Mouse (Mus musculus) granulocyte monocyte progenitor cell, adult 5-6 weeks (primary cell): Measurements from ENCODE around the gene Taf3. TPM values are rescaled to one million over a fixed set of nuclear protein-coding genes. Genes with fewer than 3 reads are reported as not detected.
A peak's percentile ranks its signal among the peaks of the same experiment; 100 is the strongest.

Experiments used
- ATAC-seq: replicated peaks from 2 replicates; pipeline ENCODE4 v1.8.0; 2016; ENCODE audit warnings: mild to moderate bottlenecking, moderate TSS enrichment, inconsistent platforms; ENCODE audit not compliant: poor library complexity, severe bottlenecking
- total RNA-seq, 2 experiments: library from RNA; stranded (forward) in 1 of 2; stranded (reverse) in 1 of 2; fragments of 200-712, 200-1000 nt in 1 of 2; fragments of >200 nt in 1 of 2; fragmentation: Nextera tagmentation in 1 of 2; gene quantifications; 2 replicates each; pipeline ENCODE4 v1.2.3; 2014 to 2017

Taf3 gene
- total RNA-seq (2014; fragmentation: Nextera tagmentation) (17.3 and 21.4 TPM in 2 replicates), total RNA-seq (2017) (8.7 and 9.0 TPM in 2 replicates)

GRCm38 (mm10) chr2:10048461-10048860, at the start of gene Taf3:
Gene Taf3, minus strand, starts transcription at chr2:10048596.
- peak; percentile 93 for ATAC-seq

GRCm38 (mm10) chr2:10094327-10095100, 46.1 kb upstream of the Taf3 start:
- no peak for ATAC-seq

GRCm38 (mm10) chr2:10087256-10087850, 39.0 kb upstream of the Taf3 start:
- no peak for ATAC-seq

GRCm38 (mm10) chr2:10082737-10083136, 34.3 kb upstream of the Taf3 start:
- no peak for ATAC-seq

- no peak for ATAC-seq
These were observed 33.2 kb upstream of the Taf3 start for GRCm38 (mm10) chr2:10081453-10082080.

- peak; percentile 85 for ATAC-seq
These were observed 32.1 kb upstream of the Taf3 start, which contains the start of the genes Atp5c1 and Kin for GRCm38 (mm10) chr2:10080310-10081010. Gene Atp5c1, minus strand, starts transcription at chr2:10080510. Gene Kin, plus strand, starts transcription at chr2:10080593.

GRCm38 (mm10) chr2:10079745-10080309, 31.4 kb upstream of the Taf3 start:
- ATAC-seq = peak; percentile 50

GRCm38 (mm10) chr2:10076675-10077074, 28.3 kb upstream of the Taf3 start:
- no peak for ATAC-seq

- ATAC-seq = no peak
These were observed 26.1 kb upstream of the Taf3 start for GRCm38 (mm10) chr2:10074470-10074869.

GRCm38 (mm10) chr2:10071751-10072150, 23.4 kb upstream of the Taf3 start:
- ATAC-seq = peak; percentile 20

- no peak for ATAC-seq
These were observed 10.4 kb upstream of the Taf3 start for GRCm38 (mm10) chr2:10058836-10059235.

- ATAC-seq = no peak
These were observed 3.6 kb upstream of the Taf3 start for GRCm38 (mm10) chr2:10051996-10052395.

GRCm38 (mm10) chr2:10050878-10051277, 2.5 kb upstream of the Taf3 start:
- ATAC-seq = no peak

- peak; percentile 33 for ATAC-seq
These were observed 1.1 kb upstream of the Taf3 start for GRCm38 (mm10) chr2:10049456-10049855.

- peak; percentile 49 for ATAC-seq
These were observed 499 bp downstream of the Taf3 start for GRCm38 (mm10) chr2:10047758-10048436.

GRCm38 (mm10) chr2:10034976-10035375, 13.4 kb downstream of the Taf3 start:
- no peak for ATAC-seq

- no peak for ATAC-seq
These were observed 14.7 kb downstream of the Taf3 start for GRCm38 (mm10) chr2:10033684-10034083.

GRCm38 (mm10) chr2:10029755-10030154, 18.6 kb downstream of the Taf3 start:
- ATAC-seq = no peak

- no peak for ATAC-seq
These were observed 24.1 kb downstream of the Taf3 start for GRCm38 (mm10) chr2:10024264-10024663.

- no peak for ATAC-seq
These were observed 27.1 kb downstream of the Taf3 start for GRCm38 (mm10) chr2:10021296-10021695.
